Mouse (Mus musculus): ENCODE results near the gene Snx13. TPM values are rescaled to one million over a fixed set of nuclear protein-coding genes. Genes with fewer than 3 reads are reported as not detected.
A peak's percentile ranks its signal among the peaks of the same experiment; 100 is the strongest.

Gene Snx13
- 25.0 and 31.5 TPM in 2 replicates for polyA plus RNA-seq (2016; fragmentation: Nextera tagmentation; extraction: Ambion mirVana)

DNA sequence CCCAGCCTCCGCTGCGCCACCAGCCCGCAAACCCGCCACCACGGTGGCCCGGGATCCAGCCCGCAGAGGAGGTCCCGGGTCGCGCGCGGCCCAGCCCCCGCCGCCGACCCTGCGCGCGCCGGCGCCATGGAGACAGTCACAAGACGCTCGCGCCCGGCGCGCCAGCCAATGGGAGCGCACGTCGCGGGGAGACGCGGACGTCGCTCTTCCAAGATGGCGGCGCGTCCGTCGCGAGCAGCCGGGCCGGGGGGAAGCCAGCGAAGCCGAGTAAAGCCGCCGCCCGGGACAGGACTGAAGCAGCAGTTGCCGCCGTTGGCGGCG, at the start of gene Snx13:
TSS of gene Snx13 (plus strand) at position 188 of the 321 bp plus-strand sequence.
- no peaks in the 10 kb centered on the region for H3K9me3 ChIP-seq

DNA sequence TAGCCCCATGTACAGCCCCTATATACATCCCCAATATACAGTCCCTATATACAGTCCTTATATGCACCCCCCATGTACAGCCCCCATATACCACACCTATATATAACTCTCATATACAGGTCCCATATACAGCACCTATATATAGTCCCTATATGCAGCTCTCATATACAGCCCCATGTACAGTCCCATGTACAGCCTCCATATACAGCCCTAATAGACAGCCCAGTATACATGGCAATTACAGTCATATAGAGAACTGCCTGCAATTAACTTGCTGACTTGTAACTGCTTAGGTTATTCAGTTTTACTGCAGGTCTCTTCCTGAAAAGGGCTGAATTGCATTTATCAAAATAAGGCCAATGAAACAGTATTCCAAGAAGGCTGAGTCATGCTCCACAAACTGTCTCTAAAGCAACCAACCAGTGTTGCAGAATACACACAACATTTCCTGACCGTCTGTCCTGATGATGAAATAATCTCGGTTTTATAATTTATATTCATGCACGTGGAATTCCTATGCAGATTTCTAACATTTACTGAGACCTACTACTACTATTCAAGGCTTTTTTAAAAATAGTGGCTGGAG, 49.3 kb upstream of the Snx13 start:
- Histone ChIP-seq H3K9me3 (no peaks in the 10 kb centered on the region), H3K27ac (no peak overlapping the region), H3K4me1 (no peaks in the 10 kb centered on the region), H3K27me3 (ENCODE audit: insufficient read depth, poor library complexity, severe bottlenecking) (no peaks in the 10 kb centered on the region), H3K36me3 (no peaks in the 10 kb centered on the region), H3K4me3 (no peak overlapping the region)
- DNase-seq (ENCODE audit: low spot score) = no peak
- 85% methylated on average over 3 of the region's 3 CpGs for WGBS

More for the DNA sequence above, at the start of gene Snx13:
- peak within 1 kb of the TSS; percentile 96 for H3K4me3 ChIP-seq
- H3K36me3 ChIP-seq = no peaks in the 10 kb centered on the region
- peak; percentile 93 for DNase-seq (ENCODE audit: low spot score)
- no peaks in the 10 kb centered on the region for H3K27me3 ChIP-seq (ENCODE audit: insufficient read depth, poor library complexity, severe bottlenecking)
- peak within 1 kb of the TSS; percentile 98 for H3K27ac ChIP-seq
- WGBS = under 1% methylated on average over 51 of the region's 51 CpGs
- peaks cover 13% of the 10 kb centered on the region; the same call in 1 of the 2 replicates for H3K4me1 ChIP-seq

DNA sequence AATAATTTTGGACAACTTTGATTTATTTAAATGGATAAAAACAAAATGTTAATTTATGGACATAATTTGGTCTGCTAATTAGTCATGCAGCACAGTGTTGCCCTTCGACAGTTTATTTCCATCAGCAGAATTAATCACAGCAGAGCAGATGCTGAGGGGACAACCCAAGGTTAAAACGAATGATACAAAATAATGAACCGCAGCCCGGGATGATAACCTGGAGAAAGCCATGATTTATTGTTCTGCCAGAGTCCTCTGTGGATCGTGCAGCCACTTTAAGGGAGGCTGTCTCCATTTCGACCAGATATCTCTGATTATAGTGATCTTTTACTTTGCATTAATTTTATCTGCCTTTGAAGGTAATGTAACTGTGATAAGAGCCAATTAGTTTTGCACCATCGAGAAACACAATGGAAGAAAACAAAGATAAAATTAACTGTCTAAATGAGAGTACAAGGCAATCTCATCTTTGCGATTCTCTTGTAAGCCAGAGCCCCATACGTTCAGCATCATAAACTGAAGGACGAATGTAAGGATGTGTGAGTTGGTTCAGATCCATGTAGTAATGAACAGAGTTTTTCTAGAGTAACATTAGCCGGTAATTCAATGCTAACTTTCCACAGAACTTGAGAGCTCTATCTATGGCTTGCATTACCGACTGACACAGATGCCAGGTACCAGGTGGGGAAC, 48.1 kb upstream of the Snx13 start:
- Histone ChIP-seq H3K27me3 (ENCODE audit: insufficient read depth, poor library complexity, severe bottlenecking) (no peaks in the 10 kb centered on the region), H3K27ac (no peak overlapping the region), H3K4me3 (no peak overlapping the region), H3K9me3 (no peaks in the 10 kb centered on the region), H3K36me3 (no peaks in the 10 kb centered on the region), H3K4me1 (no peaks in the 10 kb centered on the region)
- DNase-seq (ENCODE audit: low spot score) = no peak
- WGBS = 78% methylated on average over 12 of the region's 12 CpGs

DNA sequence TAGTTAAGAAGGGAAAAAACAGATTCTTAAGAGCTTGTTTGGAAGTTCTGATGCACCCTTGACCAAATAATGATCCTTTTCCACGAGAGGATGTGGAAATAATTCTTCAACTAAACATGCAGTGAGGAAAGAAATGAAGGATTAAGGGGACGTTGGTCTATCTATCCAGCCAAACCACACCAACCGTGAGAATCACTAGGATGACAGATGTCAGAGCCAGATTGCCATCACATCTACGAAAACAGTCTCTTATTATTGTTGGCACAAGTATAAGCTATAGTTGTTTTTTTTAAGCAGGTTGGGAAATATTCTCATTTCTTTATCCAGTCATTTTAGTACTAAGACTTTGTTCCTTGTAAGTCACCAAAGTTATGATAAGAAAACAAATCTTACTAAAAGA, 46.7 kb upstream of the Snx13 start:
- Histone ChIP-seq H3K27me3 (ENCODE audit: insufficient read depth, poor library complexity, severe bottlenecking) (no peaks in the 10 kb centered on the region), H3K36me3 (no peaks in the 10 kb centered on the region), H3K4me3 (no peak overlapping the region), H3K4me1 (no peaks in the 10 kb centered on the region), H3K9me3 (no peaks in the 10 kb centered on the region), H3K27ac (no peak overlapping the region)
- 61% methylated on average over 4 of the region's 4 CpGs for WGBS
- DNase-seq (ENCODE audit: low spot score) = no peak

DNA sequence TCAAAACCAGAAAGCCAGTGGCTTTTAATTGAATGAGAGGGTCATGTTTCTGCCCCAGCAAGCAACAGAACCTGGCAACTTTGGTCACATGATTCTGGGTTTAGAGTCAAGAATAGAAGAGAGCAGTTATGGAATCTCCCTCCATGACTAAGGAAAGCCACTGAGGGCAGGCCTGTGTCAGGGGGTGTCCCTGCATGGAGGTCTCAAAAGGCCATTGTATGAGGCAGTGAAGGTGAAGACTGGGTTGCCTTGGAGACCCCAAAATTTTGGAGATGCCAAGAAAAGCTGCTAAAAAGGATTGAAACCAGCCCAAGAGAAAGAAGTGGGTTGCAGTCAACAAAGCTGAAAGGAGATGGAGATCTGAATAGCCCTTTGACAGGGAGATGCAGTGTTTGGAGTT, 41.2 kb upstream of the Snx13 start:
- no peaks in the 10 kb centered on the region for H3K36me3 ChIP-seq
- no peak overlapping the region for H3K4me3 ChIP-seq
- H3K27me3 ChIP-seq (ENCODE audit: insufficient read depth, poor library complexity, severe bottlenecking) = no peaks in the 10 kb centered on the region
- H3K4me1 ChIP-seq = no peaks in the 10 kb centered on the region
- no peak overlapping the region for H3K27ac ChIP-seq
- no peak for DNase-seq (ENCODE audit: low spot score)
- no peaks in the 10 kb centered on the region for H3K9me3 ChIP-seq

DNA sequence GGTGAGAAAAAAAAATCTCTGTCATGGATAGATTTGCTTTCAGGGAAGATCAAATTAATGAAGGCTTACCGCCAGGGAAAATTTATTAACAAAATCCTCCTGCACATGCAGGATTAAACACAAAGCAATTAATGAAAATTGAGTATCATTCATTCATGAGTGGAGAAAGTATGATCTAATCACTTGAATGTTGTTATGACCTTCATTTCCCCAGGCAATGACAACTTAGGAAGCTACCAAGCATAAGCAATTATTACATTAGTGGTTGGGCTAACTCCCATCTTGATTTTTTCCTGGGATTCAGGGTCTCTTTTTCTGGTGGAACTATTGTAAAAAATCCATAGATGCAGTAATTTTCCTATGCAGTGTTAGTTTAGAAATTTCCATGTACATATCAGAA, 39.1 kb upstream of the Snx13 start:
- H3K4me1 ChIP-seq = no peaks in the 10 kb centered on the region
- no peak overlapping the region for H3K27ac ChIP-seq
- no peaks in the 10 kb centered on the region for H3K9me3 ChIP-seq
- H3K36me3 ChIP-seq = no peaks in the 10 kb centered on the region
- WGBS = 92% methylated on average over 1 of the region's 1 CpGs
- no peak overlapping the region for H3K4me3 ChIP-seq
- no peaks in the 10 kb centered on the region for H3K27me3 ChIP-seq (ENCODE audit: insufficient read depth, poor library complexity, severe bottlenecking)
- DNase-seq (ENCODE audit: low spot score) = no peak

DNA sequence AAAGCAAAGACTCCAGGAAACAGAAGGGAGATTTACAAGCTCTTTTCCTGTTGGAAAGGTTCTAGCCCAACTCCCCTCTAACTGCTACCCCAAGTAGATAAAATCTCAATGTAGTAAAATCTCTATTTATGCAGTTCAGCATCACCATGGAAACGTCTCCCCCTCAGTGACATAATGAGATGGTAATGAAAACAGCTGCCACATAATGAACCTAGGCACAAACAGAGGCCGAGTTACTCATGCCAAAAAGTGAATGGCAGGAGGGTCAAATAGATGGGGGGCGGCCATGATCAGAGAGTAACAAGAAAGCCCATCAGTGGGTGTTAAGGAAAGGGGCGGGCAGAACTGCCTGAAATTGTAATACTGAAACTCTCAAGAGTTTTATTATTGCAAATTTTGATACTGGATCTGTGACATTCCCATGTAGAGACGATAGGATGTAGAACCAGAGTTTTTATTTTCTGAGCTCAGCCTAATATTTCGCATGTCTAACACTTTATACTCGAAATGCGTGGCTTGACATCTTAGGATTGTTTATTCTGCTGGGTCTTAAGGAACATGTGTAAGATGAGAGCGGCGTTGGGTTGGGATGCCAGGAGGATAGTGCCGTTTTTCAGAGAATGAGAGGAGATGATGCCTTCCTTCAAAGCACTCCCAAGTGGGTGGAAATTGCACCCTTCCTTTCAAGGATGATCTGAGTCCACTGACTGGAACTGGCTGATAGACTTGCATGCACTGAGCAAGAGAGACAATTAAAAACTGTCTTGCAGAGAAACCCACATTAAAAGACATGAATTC, 38.4 kb upstream of the Snx13 start:
- no peaks in the 10 kb centered on the region for H3K27me3 ChIP-seq (ENCODE audit: insufficient read depth, poor library complexity, severe bottlenecking)
- no peaks in the 10 kb centered on the region for H3K9me3 ChIP-seq
- H3K4me3 ChIP-seq = no peak overlapping the region
- H3K36me3 ChIP-seq = no peaks in the 10 kb centered on the region
- H3K4me1 ChIP-seq = no peaks in the 10 kb centered on the region
- no peak for DNase-seq (ENCODE audit: low spot score)
- H3K27ac ChIP-seq = no peak overlapping the region
- WGBS = 75% methylated on average over 11 of the region's 11 CpGs

DNA sequence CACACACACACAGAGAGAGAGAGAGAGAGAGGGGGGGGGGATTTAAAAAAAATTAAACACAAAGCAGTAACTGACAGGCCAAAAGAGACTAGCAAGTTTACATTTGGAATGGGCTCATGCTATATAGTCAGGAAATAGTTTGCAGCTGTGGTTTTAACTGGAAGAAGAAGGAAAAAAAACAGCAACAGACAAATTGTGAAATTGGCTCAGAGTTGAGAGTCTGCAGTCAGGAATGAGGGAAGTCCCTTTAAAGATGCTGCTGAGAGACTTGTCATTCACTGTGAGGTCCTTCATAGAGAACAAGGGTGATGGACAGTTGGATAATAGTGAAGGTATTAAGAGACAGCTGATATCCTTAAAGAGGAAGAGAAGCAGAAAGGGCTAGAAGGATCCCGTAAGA, 35.5 kb upstream of the Snx13 start:
- Histone ChIP-seq H3K27ac (no peak overlapping the region), H3K4me3 (no peak overlapping the region), H3K9me3 (no peaks in the 10 kb centered on the region), H3K4me1 (no peaks in the 10 kb centered on the region), H3K27me3 (ENCODE audit: insufficient read depth, poor library complexity, severe bottlenecking) (no peaks in the 10 kb centered on the region), H3K36me3 (no peaks in the 10 kb centered on the region)
- WGBS = 71% methylated on average over 1 of the region's 1 CpGs
- DNase-seq (ENCODE audit: low spot score) = no peak

DNA sequence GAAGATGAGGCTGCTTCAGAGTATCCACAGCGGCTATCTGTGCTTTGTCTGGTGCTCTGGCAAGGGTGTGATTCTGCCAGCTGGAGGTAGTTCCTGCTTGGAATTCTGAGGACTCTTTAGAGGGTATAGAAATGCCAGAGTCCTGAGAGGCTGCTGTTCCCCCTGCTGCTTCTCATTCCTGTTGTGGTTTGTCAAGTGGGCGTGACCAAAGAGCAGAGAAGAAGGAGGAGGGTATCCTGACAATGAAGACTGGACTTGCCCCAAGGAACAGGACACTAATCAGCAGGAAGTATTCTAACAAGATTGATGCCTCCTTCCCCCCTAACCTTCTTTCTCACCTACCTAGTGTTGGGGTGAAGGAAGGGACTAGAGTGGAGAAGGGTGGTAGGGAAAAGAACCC, 33.0 kb upstream of the Snx13 start:
- H3K27me3 ChIP-seq (ENCODE audit: insufficient read depth, poor library complexity, severe bottlenecking) = no peaks in the 10 kb centered on the region
- no peaks in the 10 kb centered on the region for H3K9me3 ChIP-seq
- H3K36me3 ChIP-seq = no peaks in the 10 kb centered on the region
- no peak overlapping the region for H3K27ac ChIP-seq
- 48% methylated on average over 2 of the region's 2 CpGs for WGBS
- H3K4me3 ChIP-seq = no peak overlapping the region
- no peaks in the 10 kb centered on the region for H3K4me1 ChIP-seq
- no peak for DNase-seq (ENCODE audit: low spot score)

DNA sequence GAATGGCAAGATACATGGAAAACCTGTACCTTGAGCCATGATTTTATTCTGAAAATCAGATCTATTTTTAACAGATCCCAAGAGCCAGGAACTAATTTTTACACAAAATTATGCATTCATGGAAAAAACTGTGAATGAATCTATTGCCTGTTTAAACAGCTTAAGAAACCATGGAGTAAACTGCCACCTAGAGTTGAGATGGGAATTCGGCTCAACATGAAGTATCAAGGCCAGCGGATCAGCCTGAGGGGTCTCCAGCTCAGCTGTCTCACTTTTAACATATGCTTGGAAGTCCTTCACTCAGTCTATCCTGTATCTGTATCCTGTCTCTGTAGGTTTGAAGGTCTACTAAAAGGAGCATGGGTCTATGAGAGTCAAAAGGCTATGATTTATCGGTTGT, 30.9 kb upstream of the Snx13 start:
- Histone ChIP-seq H3K4me1 (no peaks in the 10 kb centered on the region), H3K27ac (no peak overlapping the region), H3K9me3 (no peaks in the 10 kb centered on the region), H3K4me3 (no peak overlapping the region), H3K27me3 (ENCODE audit: insufficient read depth, poor library complexity, severe bottlenecking) (no peaks in the 10 kb centered on the region), H3K36me3 (no peaks in the 10 kb centered on the region)
- DNase-seq (ENCODE audit: low spot score) = no peak
- WGBS = 52% methylated on average over 3 of the region's 3 CpGs

DNA sequence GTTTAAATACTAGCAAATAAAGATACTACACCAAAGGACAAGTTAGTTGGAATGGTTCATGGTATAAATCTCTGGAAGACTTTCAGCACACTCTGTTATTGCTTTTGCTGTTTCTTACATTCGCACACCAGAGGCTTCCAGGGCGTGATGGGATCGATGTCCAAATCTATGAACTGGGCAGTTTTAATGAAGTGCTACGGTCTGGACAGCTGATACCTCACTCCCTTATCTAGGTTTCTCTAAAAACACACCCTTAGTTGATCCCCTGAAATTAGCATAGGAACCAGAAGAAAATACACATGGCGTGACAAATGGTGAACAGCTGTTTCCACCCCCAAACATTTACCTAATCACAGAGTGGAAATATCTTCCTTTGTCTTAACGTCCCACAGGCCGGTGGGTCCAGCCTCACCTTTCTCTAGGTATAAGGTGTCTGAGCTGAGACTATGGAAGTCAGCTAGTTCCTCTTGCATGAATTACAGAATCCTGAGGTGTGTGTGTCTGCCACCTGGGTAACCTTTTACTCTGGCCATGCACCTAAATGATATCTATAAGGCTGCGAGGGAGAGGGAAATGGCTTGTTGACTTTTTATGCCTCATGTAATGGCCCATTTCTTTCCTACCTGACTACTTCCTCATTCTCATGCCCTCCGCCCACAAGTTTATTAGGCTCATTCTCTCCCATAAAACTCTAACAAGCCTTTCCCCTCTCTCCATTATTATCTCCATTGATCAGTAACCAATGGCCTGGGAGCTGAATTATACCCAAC, 30.3 kb upstream of the Snx13 start:
- no peak overlapping the region for H3K4me3 ChIP-seq
- no peak overlapping the region for H3K27ac ChIP-seq
- no peaks in the 10 kb centered on the region for H3K27me3 ChIP-seq (ENCODE audit: insufficient read depth, poor library complexity, severe bottlenecking)
- H3K9me3 ChIP-seq = no peaks in the 10 kb centered on the region
- no peaks in the 10 kb centered on the region for H3K4me1 ChIP-seq
- no peaks in the 10 kb centered on the region for H3K36me3 ChIP-seq
- 83% methylated on average over 9 of the region's 9 CpGs for WGBS
- DNase-seq (ENCODE audit: low spot score) = no peak

DNA sequence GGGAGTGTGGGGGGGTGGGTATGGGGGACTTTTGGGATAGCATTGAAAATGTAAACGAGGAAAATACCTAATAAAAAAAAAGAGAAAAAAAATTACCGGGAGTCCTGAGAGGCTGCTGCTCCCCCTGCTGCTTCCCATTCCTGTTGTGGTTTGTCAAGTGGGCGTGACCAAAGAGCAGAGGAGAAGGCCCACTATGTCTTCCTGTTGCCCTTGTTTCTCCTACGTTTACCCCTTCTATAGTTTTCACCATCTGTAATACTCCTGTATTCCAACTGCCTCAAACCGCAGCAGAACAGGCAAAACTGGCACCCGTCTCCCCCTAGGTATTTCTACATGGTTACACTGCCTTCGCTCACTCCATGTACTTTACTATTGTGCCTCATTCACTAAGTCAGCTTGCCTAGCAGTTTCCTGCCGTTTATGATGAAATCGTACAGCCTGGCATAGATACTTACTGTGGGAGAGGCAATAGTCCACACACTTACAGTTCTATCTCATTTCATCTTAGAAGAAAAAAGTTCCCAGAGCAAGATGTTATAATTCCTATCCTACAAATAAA, 28.2 kb upstream of the Snx13 start:
- H3K4me3 ChIP-seq = no peak overlapping the region
- H3K27ac ChIP-seq = no peak overlapping the region
- WGBS = 79% methylated on average over 9 of the region's 9 CpGs
- no peak for DNase-seq (ENCODE audit: low spot score)
- H3K36me3 ChIP-seq = no peaks in the 10 kb centered on the region
- H3K27me3 ChIP-seq (ENCODE audit: insufficient read depth, poor library complexity, severe bottlenecking) = no peaks in the 10 kb centered on the region
- H3K9me3 ChIP-seq = no peaks in the 10 kb centered on the region
- no peaks in the 10 kb centered on the region for H3K4me1 ChIP-seq

DNA sequence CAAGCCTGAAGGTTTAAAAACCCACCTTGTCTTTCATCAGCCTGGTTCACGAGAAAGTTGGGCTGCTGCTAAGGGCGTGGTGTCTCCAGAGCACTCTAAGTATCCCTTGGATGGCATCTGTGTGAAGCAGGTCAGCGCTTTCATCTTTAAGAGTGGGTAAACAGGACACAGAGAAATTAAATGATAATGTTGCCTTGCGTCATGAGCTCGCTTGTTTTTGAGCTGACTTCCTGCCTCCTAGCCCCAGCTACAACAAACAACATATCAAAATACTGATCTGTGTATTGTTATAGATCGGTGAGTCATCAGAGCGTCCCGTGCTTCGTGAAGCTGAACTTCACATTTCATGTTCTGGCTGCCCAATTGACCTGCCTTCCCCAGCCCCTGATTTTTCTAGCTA, 25.7 kb upstream of the Snx13 start:
- WGBS = 73% methylated on average over 9 of the region's 9 CpGs
- Histone ChIP-seq H3K27me3 (ENCODE audit: insufficient read depth, poor library complexity, severe bottlenecking) (no peaks in the 10 kb centered on the region), H3K36me3 (no peaks in the 10 kb centered on the region), H3K9me3 (no peaks in the 10 kb centered on the region), H3K4me3 (no peak overlapping the region), H3K4me1 (no peaks in the 10 kb centered on the region), H3K27ac (no peak overlapping the region)
- no peak for DNase-seq (ENCODE audit: low spot score)

All from heart, embryonic 10.5 days (tissue).